Mouse (Mus musculus): ENCODE data around the gene Glt1d1. TPM values are rescaled to one million over a fixed set of nuclear protein-coding genes. Genes with fewer than 3 reads are reported as not detected.

Gene Glt1d1
- polyA plus RNA-seq, 1 experiment, result not detected

GRCm38 (mm10) chr5:127755594-127755993, 123.5 kb downstream of the Glt1d1 start:
- Histone ChIP-seq H3K27ac (ENCODE audit: insufficient read depth, low read depth, low read length) (no peak overlapping the region), H3K4me3 (ENCODE audit: insufficient read depth, low read length) (no peak overlapping the region), H3K4me1 (ENCODE audit: control insufficient read depth, insufficient read depth, low read length) (no peaks in the 10 kb centered on the region)
- TF ChIP-seq CTCF (IDR thresholded peaks at IDR 0.05; ENCODE audit: low read depth, low read length) (no peak), POLR2A (IDR thresholded peaks at IDR 0.05; ENCODE audit: borderline replicate concordance, low read depth, low read length) (no peak)

GRCm38 (mm10) chr5:127756011-127756410, 123.9 kb downstream of the Glt1d1 start:
- H3K4me3 ChIP-seq (ENCODE audit: insufficient read depth, low read length), result no peak overlapping the region
- TF ChIP-seq POLR2A (IDR thresholded peaks at IDR 0.05; ENCODE audit: borderline replicate concordance, low read depth, low read length) (no peak), CTCF (IDR thresholded peaks at IDR 0.05; ENCODE audit: low read depth, low read length) (no peak)
- H3K27ac ChIP-seq (ENCODE audit: insufficient read depth, low read depth, low read length), result no peak overlapping the region
- H3K4me1 ChIP-seq (ENCODE audit: control insufficient read depth, insufficient read depth, low read length), result no peaks in the 10 kb centered on the region

GRCm38 (mm10) chr5:127756671-127757423, 124.8 kb downstream of the Glt1d1 start:
- Histone ChIP-seq H3K4me1 (ENCODE audit: control insufficient read depth, insufficient read depth, low read length) (no peaks in the 10 kb centered on the region), H3K27ac (ENCODE audit: insufficient read depth, low read depth, low read length) (no peak overlapping the region), H3K4me3 (ENCODE audit: insufficient read depth, low read length) (no peak overlapping the region)
- TF ChIP-seq CTCF (IDR thresholded peaks at IDR 0.05; ENCODE audit: low read depth, low read length) (no peak), POLR2A (IDR thresholded peaks at IDR 0.05; ENCODE audit: borderline replicate concordance, low read depth, low read length) (no peak)

GRCm38 (mm10) chr5:127758576-127758975, 126.5 kb downstream of the Glt1d1 start:
- Histone ChIP-seq H3K27ac (ENCODE audit: insufficient read depth, low read depth, low read length) (no peak overlapping the region), H3K4me1 (ENCODE audit: control insufficient read depth, insufficient read depth, low read length) (no peaks in the 10 kb centered on the region)

More at GRCm38 (mm10) chr5:127758576-127758975, 126.5 kb downstream of the Glt1d1 start:
- H3K4me3 ChIP-seq (ENCODE audit: insufficient read depth, low read length), result no peak overlapping the region
- no peak for TF ChIP-seq CTCF (IDR thresholded peaks at IDR 0.05; ENCODE audit: low read depth, low read length)
- TF ChIP-seq POLR2A (IDR thresholded peaks at IDR 0.05; ENCODE audit: borderline replicate concordance, low read depth, low read length), result no peak

Other genes with a start within 250 kb of the Glt1d1 start
- gene Slc15a4, start 635 bp downstream of the Glt1d1 start, polyA plus RNA-seq (2012; ENCODE audit: insufficient read depth, insufficient read length, missing spikeins), result 91.2 and 93.3 TPM in 2 replicates

All from bone marrow macrophage, adult 2 months (primary cell).